Mouse (Mus musculus): Measurements from ENCODE around the gene Anks1b. TPM values are rescaled to one million over a fixed set of nuclear protein-coding genes. Genes with fewer than 3 reads are reported as not detected.
A peak's percentile ranks its signal among the peaks of the same experiment; 100 is the strongest.
"Not testable (repeated sequence)": the region's sequence is repeated elsewhere in the genome, so short reads cannot be mapped to it uniquely, and the experiment has no call there.

Gene Anks1b
- total RNA-seq, 2 experiments from 2014 or later = 480 to 546 TPM

- no peak for DNase-seq (ENCODE audit: extremely low spot score in 1 of 2, low spot score in 1 of 2)
Observed at GRCm38 (mm10) chr10:90630099-90630698, 756.9 kb downstream of the Anks1b start.

GRCm38 (mm10) chr10:90630794-90631193 lies 757.5 kb downstream of the Anks1b start:
- not testable (repeated sequence) for DNase-seq (ENCODE audit: extremely low spot score in 1 of 2, low spot score in 1 of 2)

GRCm38 (mm10) chr10:90637352-90637751 lies 764.0 kb downstream of the Anks1b start:
- no peak for DNase-seq (ENCODE audit: extremely low spot score in 1 of 2, low spot score in 1 of 2)

GRCm38 (mm10) chr10:90649681-90650080 lies 776.4 kb downstream of the Anks1b start:
- no peak for DNase-seq (ENCODE audit: extremely low spot score in 1 of 2, low spot score in 1 of 2)

GRCm38 (mm10) chr10:90657416-90658120 lies 784.3 kb downstream of the Anks1b start:
- DNase-seq (ENCODE audit: extremely low spot score in 1 of 2, low spot score in 1 of 2) = peak; percentile 6 to 40

GRCm38 (mm10) chr10:90666746-90667145 lies 793.4 kb downstream of the Anks1b start:
- no peak for DNase-seq (ENCODE audit: extremely low spot score in 1 of 2, low spot score in 1 of 2)

GRCm38 (mm10) chr10:90670291-90670690 lies 797.0 kb downstream of the Anks1b start:
- no peak for DNase-seq (ENCODE audit: extremely low spot score in 1 of 2, low spot score in 1 of 2)

- no peak for DNase-seq (ENCODE audit: extremely low spot score in 1 of 2, low spot score in 1 of 2)
Observed at GRCm38 (mm10) chr10:90672135-90672534, 798.8 kb downstream of the Anks1b start.

- DNase-seq (ENCODE audit: extremely low spot score in 1 of 2, low spot score in 1 of 2) = peak in 1 of 2 experiments; percentile 55
Observed at GRCm38 (mm10) chr10:90674362-90674761, 801.1 kb downstream of the Anks1b start.

- no peak for DNase-seq (ENCODE audit: extremely low spot score in 1 of 2, low spot score in 1 of 2)
Observed at GRCm38 (mm10) chr10:90677421-90677820, 804.1 kb downstream of the Anks1b start.

GRCm38 (mm10) chr10:90679713-90680470 lies 806.6 kb downstream of the Anks1b start:
- no peak for DNase-seq (ENCODE audit: extremely low spot score in 1 of 2, low spot score in 1 of 2)

GRCm38 (mm10) chr10:90683813-90684212 lies 810.5 kb downstream of the Anks1b start:
- no peak for DNase-seq (ENCODE audit: extremely low spot score in 1 of 2, low spot score in 1 of 2)

- DNase-seq (ENCODE audit: extremely low spot score in 1 of 2, low spot score in 1 of 2) = no peak
Observed at GRCm38 (mm10) chr10:90685367-90685766, 812.1 kb downstream of the Anks1b start.

GRCm38 (mm10) chr10:90688153-90688552 lies 814.8 kb downstream of the Anks1b start:
- DNase-seq (ENCODE audit: extremely low spot score in 1 of 2, low spot score in 1 of 2) = no peak

- DNase-seq (ENCODE audit: extremely low spot score in 1 of 2, low spot score in 1 of 2) = no peak
Observed at GRCm38 (mm10) chr10:90688696-90689252, 815.5 kb downstream of the Anks1b start.

- DNase-seq (ENCODE audit: extremely low spot score in 1 of 2, low spot score in 1 of 2) = peak in 1 of 2 experiments; percentile 90
Observed at GRCm38 (mm10) chr10:90689854-90690513, 816.7 kb downstream of the Anks1b start.

- no peak for DNase-seq (ENCODE audit: extremely low spot score in 1 of 2, low spot score in 1 of 2)
Observed at GRCm38 (mm10) chr10:90696687-90697086, 823.4 kb downstream of the Anks1b start.

GRCm38 (mm10) chr10:90697413-90697812 lies 824.1 kb downstream of the Anks1b start:
- no peak for DNase-seq (ENCODE audit: extremely low spot score in 1 of 2, low spot score in 1 of 2)

GRCm38 (mm10) chr10:90699211-90699610 lies 825.9 kb downstream of the Anks1b start:
- no peak for DNase-seq (ENCODE audit: extremely low spot score in 1 of 2, low spot score in 1 of 2)

- no peak for DNase-seq (ENCODE audit: extremely low spot score in 1 of 2, low spot score in 1 of 2)
Observed at GRCm38 (mm10) chr10:90704602-90705001, 831.3 kb downstream of the Anks1b start.

Data from layer of hippocampus, postnatal 25 days (tissue).